Mouse (Mus musculus): Measurements from ENCODE around the gene Klc4.

The Klc4 gene

DNA sequence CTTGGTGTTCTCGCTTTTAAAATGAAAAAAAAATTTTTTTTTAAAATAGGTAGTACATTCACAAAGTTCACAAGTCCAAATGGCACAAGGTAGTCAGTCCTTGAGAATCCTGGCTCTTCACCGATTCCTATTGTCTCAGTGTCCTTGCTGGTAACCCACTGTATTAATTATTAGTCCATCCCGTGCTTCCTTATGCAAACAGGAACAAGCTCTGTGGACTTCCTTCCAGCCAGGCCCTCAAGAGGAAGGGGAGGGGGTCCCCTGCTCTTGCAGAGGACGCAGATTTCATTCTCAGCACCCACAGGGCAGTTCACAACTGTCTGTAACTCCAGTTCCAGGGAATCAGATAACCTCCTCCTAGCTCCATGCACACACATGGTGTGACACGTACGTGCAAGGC is 10.2 kb upstream of the Klc4 start:
- in situ Hi-C loops (cut with MboI, MseI), result loop anchor here in 1 of 2 experiments (10.0 kb wide), 1 partner anchor 839 kb away; no protein-coding TSS in a partner anchor

DNA sequence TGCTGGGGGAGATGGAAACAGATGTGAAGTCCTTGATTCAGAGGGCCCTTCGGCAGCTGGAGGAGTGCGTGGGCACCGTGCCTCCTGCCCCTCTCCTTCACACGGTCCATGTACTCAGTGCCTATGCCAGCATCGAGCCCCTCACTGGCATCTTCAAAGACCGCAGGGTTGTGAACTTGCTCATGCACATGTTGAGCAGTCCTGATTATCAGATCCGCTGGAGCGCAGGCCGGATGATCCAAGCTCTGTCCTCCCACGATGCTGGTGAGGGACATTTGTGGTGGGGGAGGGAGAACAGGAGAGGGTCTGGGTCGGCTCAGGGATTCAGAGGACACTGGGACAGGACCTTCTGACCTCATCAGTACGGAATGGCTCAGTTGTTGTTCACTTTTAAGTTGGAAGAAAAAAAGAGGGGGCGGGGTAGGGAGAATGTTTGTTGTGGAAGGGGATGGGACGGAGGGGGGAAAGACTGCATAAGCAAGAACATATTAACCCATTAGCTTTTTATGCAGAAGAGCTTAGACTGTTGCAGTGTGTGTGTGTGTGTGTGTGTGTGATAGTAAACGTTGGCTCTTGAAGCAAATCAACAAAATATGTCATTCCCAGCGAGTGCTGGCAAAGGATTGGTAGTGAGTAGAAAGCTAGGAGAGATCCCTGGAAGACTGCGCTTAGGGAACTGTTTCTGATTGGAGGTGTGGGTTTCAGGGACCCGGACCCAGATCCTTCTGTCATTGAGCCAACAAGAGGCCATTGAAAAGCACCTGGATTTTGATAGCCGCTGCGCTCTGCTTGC is 6.1 kb upstream of the Klc4 start:
- in situ Hi-C loops (cut with MboI, MseI), result loop anchor here in 1 of 2 experiments (10.0 kb wide), 1 partner anchor 843 kb away; no protein-coding TSS in a partner anchor

DNA sequence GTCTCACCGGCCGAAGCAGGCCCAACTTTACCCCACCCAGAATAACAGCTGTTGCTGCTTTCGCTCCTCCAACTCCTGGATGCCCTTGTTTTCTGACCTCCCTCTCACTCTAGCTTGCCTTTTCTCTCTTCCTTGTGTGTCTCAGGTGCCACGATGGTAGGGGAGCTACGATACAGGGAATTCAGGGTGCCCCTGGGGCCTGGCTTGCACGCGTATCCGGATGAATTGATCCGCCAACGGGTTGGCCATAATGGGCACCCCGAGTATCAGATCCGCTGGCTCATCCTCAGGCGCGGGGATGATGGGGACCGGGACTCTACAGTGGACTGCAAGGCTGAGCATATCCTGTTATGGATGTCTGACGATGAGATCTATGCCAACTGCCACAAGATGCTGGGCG is 5.5 kb upstream of the Klc4 start:
- in situ Hi-C loops (cut with MboI, MseI), result loop anchor here in 1 of 2 experiments (10.0 kb wide), 1 partner anchor 844 kb away; no protein-coding TSS in a partner anchor

DNA sequence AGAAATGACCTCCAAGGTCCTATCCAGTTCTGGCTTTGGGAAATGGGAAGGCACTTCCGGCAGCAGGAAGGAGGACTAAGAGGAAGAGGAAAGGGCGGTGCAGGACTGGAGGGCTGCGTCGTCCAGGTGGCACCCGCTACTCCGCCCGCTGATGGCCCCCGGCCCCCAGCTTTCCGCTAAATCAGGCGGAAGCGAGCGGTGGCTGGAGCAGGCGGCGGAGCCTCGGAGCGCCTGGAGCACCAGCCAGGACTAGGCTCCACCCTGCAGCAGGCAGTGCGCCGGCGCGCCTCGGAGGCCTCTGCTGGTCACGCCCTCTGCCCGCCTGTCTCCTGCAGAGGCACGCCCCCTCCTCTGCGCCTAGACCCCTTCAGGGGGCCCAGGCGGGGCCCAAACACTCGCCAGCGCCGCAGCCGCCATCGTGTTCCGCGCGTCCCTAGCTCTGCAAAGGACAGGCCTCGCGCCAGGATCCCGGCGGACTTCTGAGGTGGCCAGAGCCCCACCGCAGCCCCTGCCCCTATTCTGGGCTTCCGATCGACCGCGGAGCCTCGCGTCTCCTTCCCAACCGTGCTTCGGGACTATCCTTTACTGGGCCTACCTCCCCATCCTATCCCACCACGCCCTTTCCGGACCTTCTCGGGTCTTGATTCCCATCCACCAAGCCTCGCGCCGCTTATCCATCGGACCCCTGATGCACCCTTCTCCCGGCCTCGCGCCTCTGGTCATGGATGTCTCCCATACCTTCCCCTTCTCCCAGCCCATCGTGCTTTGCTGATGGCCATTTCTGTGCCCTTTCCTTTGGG is 4.6 kb upstream of the Klc4 start, which contains the start of gene Cul7:
Gene Cul7, plus strand, starts transcription at position 106 of the 800 bp plus-strand sequence.
- in situ Hi-C loops (cut with MboI, MseI), result loop anchor here in 1 of 2 experiments (10.0 kb wide), 1 partner anchor 844 kb away; no protein-coding TSS in a partner anchor

DNA sequence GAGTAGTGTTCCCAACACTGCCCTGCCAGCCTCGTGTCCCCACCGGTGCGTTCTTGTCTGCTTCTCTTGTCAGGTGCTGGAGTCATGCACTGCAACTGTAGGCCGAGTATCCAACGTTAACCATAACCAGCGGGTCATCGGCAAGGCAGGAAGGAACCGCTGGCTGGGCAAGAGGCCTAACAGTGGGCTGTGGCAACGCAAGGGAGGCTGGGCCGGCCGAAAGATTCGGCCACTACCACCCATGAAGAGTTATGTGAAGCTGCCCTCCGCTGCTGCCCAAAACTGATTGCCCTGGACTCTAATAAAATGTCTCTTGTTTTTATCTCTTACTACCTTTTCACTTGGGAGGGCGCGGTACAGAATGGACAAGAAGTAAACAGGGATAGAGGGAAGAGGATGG is 4.0 kb upstream of the Klc4 start:
- in situ Hi-C loops (cut with MboI, MseI), result loop anchor here in 1 of 2 experiments (10.0 kb wide), 1 partner anchor 845 kb away; no protein-coding TSS in a partner anchor

DNA sequence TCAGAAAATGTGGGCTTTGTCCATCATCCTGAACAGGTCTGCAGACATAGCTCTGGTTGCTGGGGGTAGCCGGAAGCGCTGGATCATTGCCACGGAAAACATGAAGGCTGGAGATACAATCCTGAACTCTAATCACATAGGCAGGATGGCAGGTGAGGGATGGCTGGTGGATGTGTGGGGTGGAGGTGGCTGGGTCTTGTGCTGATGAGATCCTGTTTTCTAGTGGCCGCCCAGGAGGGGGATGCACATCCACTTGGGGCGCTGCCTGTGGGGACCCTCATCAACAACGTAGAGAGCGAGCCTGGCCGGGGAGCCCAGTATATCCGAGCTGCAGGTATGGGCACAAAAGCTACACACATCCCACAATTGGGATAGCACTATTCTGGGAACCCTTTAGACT is 2.6 kb upstream of the Klc4 start:
- in situ Hi-C loops (cut with MboI, MseI), result no loop called here

DNA sequence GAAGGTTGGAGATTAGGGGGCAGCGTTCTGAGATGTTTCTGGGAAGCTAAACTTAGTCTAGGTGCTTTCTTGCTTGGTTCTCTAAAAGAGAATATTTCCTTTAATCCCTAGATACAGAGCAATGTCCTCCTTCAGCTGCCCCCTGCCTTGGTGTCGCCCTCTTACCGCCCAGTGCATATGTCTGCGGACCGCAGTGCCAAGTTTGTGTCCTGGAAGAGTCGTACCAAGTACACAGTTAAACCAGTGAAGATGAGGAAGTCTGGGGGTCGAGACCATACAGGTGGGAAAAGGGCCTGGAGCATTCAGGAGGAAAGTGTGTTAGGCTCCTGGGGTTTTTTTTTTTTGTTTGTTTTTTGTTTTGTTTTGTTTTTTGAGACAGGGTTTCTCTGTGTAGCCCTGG is 1.5 kb upstream of the Klc4 start:
- in situ Hi-C loops (cut with MboI, MseI), result no loop called here

DNA sequence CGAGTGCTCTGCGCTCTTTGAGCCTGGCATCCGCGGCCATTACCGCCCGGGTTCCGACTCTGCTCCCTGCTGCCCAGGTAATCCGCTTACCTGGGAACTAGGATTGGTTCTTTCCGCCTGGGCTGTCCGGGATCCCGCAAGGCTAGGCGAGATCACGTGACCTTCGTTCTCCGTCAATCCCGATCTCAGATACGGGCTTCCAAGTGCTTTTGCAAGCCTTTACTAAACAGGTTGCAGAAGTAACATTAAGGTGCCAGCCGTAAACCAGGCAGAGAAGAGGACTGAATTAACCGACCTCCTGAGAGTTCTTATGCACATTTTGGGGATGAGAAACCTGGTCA is 470 bp upstream of the Klc4 start:
- in situ Hi-C loops (cut with MboI, MseI), result no loop called here

DNA sequence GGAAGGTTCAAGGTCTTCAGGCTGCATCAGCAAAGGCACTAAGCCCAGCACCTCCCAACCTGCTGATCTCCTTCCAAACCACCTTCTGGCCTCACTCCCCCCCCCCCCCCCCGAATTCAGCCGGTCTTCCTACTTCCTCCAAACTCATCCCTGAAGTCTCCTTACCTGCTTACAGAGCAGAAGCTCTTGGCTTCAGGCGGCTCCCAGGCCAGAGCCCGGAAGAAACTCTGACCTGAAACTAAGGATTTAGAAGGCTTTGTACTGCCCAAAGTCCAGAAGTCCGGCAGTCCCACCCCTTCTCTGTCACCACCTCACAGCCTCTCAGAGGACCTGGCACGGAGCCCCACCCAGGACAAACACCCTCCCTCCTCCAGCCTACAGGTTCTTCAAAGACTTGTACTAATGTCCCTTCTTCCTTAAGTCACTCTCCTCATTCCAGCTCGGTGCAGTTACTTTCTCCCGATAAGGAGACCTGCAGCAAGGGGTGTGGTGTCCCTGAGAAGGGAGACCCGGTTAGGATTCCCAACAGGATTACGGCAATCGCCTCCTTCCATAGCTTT is 826 bp downstream of the Klc4 start:
- in situ Hi-C loops (cut with MboI, MseI), result no loop called here

DNA sequence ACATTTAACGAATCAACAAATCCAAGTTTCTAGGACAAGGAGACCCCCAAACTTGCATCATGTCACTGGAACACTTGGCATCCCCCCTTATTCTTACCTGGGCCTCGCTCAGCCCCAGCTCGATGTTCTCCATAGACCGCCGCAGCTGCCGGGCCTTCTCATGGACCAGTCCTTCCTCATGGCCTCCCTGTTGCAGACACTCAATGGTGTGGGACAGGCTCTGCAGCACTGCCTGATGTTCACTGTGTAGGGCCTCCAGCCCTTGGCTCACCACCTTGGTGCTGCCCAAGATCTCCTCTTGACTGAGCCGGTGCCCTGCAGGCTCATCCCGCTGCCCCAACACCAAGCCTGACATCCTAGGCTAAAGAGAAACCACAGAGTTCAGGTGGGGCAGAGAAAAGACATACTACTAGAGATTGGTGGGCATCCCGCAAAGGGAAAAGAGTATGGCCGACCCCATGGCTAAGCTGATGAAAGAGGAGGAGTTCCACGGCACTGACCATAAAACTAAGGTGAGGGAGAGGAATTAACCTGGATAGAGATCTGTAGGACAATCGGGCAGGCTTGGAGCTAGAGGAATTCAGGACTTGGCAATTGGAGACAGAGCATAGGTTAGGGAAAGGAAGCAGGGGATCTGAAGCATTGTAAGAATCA is 1.5 kb downstream of the Klc4 start:
- in situ Hi-C loops (cut with MboI, MseI), result no loop called here

DNA sequence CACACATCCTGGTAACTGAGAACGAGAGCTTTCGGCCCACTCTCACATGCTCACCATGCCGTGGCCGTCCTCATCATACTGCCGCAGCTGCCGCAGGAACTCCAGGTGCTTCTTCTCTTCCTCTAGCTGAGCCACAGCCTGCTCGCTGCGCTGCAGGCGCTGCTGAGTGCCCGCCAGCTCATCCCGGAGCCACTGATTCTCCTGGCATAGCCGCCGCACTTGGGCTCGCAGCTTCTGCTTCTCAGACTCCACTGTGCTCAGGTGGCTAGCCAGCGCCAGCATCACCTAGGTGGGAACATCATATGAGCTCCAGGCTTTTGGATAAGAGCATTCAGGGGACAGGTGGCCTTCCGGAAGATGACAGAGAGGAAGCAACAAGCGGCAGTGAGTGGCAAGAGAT is 3.8 kb downstream of the Klc4 start:
- in situ Hi-C loops (cut with MboI, MseI), result no loop called here

DNA sequence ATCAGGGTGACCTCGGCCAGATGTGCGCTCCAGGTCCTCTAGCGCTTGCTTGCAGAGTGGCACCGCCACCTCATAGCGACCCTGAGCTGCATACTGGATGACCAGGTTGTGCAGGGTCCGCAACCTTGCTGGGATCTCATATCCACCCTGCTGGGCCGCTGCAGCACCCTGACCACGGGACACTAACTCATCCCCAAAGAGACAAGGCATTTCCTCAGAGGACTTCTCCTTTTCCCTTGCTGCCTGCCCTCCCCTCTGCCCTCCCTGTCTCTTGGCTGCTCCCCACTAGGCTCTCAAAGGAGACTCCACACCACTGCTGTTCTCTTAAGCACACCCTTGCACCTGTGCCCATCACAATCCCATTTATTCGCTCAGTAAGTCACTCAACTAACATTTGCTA is 5.9 kb downstream of the Klc4 start:
- in situ Hi-C loops (cut with MboI, MseI), result no loop called here

DNA sequence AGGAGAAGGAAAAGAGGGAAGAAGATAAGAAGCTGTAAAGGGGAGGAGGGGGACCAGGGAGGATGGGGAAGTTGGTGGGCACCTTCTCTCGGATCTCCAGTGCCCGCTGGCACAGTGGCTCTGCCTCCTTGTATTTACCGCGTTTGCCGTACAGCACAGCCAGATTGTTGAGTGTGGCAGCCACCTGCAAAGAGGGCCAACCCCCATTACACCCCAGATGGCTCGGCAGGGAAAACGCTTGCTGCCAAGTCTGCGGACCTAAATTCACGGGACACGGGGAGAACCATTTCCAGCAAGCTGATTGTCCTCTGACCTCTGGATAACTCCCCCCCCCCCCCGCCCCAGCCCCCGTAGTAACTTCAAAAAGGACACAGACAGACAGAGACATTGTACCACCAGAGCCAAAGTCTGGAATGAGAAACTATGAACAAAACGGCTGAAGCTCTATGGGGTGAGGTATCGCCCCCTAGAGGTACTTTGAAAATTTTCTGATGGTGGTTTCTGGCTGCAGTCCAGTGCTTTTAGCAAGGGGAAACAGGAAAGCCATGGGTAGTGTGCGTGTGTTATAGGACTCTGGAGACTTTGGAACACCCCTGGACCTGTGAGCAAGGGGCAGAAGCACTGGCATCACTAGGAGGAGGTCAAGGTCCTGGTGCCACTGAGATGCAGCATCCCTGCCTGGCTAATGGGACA is 8.8 kb downstream of the Klc4 start:
- in situ Hi-C loops (cut with MboI, MseI), result no loop called here

DNA sequence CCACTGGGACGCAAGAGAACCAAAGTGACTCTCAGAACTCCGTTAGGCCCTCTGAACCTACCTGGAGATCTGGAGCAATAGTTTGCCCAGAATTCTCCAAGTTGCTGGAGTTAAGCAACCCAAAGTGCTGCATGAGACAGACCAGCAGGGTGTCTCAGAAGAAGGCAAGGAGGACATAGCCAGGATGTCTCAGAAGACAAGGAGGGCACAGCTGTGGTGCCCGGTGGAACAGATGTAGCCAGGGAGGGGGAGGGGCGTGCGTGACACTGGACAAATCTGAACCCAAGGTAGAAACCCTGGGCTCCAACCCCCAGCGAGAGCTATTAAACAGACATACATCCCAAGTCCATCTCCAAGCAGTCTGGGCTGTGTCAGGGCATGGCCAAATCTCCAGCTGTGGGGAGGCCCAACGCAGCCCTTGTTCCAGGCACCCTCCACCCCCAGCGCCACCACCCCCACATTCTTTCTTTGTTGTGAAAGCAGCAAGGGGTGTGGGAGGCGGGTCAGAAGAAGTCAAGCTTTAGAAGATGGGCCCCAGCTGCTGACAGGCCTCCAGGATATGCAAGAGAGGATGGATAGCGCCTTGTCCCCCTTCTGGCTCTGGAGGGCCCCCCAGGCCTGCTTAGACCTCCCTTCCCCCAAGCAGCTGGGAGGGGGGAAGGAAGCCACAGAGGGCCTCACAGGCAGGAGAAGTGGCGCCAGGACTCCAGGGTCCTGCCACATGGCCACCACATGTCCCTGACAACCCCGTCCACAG is 16.0 kb downstream of the Klc4 start:
- in situ Hi-C loops (cut with MboI, MseI), result no loop called here

DNA sequence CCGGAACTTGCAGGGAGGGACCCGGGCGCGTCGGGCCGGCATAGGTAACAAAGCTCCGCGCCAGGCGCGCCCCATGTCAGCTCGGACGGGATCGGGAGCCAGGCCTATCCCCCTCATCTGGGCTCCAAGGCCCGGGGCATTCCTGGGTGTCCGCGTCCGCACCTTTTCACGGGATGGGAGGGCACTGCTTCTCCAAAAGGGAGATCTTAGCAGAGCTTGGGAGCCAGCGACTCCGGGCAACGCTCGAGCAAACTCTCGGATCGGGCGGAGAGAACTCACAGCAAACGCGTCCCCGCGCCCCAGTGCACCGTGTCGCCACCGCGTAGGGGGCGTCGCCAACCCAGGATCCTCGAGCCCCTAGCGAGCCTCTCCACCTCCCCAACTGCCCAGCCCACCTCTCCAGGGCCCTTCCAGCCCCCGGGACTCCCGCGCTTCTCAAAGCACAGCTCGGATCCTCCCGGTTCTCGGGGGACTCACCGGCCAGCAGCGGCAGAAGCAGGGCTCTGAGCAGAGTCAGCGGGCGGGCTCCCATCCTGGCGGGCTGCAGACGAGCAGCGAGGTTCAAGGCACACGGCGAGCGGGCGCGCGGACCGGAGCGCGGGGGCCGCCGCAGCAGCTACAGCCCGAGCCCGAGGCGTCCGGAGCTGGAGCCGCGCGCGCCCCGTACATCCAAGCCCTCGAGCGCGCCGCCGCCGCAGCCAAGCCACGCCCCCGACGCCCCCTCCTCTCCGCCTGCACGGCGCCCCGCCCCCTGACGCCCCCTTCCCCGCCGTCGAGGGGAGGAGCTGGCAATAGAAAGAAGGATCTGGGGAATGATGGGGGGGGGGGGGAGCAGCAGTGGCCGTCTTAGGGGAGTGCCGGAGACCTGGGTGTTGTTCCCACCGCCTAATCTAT is 16.8 kb downstream of the Klc4 start, which contains the start of gene Ptk7:
Gene Ptk7, minus strand, starts transcription at position 714 of the 894 bp plus-strand sequence.
- in situ Hi-C loops (cut with MboI, MseI), result no loop called here

DNA sequence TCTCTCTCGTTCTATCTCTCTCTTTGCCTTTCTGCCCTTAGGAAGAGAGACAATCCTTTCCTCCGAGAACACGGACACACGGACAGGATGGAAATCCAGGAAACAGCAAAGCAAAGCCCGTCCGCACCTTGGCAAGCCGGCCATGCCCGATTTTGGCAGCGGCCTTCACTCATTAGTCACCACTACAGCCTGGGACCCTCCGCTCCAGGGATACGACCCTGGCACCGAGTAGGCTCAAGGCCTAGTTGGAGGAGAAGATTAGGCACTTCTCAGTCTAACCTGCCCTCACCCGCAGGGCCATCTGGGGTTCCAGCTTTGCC is 17.4 kb downstream of the Klc4 start:
- in situ Hi-C loops (cut with MboI, MseI), result no loop called here

DNA sequence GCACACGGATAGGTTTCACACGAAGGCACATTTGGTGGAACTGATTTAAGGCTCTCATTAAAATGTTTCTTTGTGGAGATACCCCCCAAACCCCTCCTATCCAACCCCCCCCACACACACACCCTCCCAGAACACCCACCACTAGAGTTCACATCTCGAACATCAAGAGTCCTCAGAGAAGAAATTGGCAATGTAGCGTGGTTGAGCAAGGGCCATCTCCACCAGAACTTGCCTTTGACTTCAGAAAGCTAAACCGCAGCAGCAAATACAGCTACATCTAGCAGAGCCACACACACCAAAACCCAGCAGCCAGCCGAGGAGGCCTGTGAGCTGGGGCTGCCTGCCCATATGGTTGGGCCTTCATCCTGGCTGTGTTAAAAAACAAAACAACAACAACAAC is 18.4 kb downstream of the Klc4 start:
- in situ Hi-C loops (cut with MboI, MseI), result no loop called here

DNA sequence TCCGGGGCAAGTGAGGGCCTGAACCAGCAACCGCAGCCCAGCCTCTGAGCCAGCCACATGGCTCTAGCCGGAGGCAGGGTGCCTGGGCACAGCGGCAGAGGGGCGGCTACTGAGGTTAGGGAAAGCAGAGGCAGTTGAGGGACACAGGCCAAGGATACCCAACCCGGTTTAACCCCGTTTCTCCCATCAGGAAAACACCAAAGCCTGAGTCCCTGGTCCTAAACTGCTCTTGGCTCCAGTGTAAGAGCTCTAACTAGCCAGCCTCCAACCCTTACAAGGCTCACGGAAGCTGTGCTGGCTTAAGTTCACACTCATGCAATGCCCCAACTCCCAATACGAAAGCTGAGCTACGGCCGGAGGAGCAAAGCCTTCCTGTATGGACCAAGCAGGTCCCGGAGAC is 21.2 kb downstream of the Klc4 start:
- in situ Hi-C loops (cut with MboI, MseI), result loop anchor here in 1 of 2 experiments (5.0 kb wide), 1 partner anchor 97 kb away; no protein-coding TSS in a partner anchor
